Mouse (Mus musculus) bone marrow macrophage, adult 2 months (primary cell): ENCODE measurements at regions not wholly inside any gene's neighbourhood (a gene's known extent, or its start where the extent isn't known, plus 50 kb on each side); places are given as distances from the start of the nearest gene placed in this dataset.

ENCODE experiments used
- CTCF ChIP-seq: IDR thresholded peaks from 2 replicates; pipeline ENCODE4 v1.5.1; 2012; ENCODE audit warnings: low read depth, mild to moderate bottlenecking, low read length, moderate library complexity
- POLR2A ChIP-seq: IDR thresholded peaks from 2 replicates; pipeline ENCODE4 v1.6.1; 2012; ENCODE audit warnings: mild to moderate bottlenecking, low read depth, low read length, borderline replicate concordance

DNA sequence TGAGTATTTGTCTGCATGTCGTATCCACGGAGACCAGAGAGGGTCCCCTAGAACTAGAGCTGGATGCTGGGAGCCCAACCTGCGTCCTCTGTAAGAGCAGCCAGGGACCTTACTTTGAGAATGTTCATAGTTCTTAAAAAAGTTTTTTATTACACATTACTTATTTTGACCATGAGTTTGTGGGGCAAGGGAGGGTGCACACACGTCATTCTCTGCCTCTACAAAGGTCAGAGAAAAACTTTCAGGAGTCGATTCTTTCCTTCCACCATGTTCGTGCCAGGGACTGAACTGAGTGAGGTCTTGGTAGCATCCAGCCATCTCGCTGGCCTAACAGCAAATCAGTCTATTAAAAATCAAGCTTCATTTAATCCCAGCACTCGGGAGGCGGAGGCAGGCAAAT is 111.9 kb upstream of the Ubr2 start:
- TF ChIP-seq CTCF (no peak), POLR2A (no peak)
